ENCODE assay signal across 27 mouse cellular contexts in the genomic region with DNA sequence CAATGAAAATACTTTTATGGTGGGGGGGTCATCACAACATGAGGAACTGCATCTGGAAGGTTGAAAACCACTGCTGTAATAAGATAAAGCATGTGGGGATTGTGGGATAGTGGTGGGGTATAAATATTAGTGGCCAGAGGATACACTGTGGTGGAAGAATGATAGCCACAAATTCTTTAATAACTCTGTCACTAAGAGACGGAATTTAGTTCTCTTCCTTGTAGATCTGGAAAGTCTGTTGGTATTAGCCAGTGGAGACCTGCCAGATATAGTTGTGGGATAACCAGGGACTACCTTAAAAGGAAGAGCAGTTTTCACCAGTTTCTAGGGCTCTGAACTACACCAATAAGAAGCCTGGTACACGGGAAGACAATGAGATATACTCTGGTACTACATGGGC.
"Had no signal": no experiment of that assay in that cellular context is flagged by ENCODE, and none has a peak within 500 bp of the region (broad histone marks: within the 10 kb centered on the region; RNA-seq: fewer than 3 reads in every experiment).

No protein-coding gene starts in this region.

- ATAC-seq: hindbrain, embryonic 16.5 days; inflammation-experienced regulatory T-cells, adult 6 months; intestine, embryonic 15.5 days; intestine, postnatal 0 days had no signal

- H3K4me2 ChIP-seq: heart, embryonic 11.5 days; heart, embryonic 13.5 days; heart, embryonic 15.5 days; hindbrain, embryonic 12.5 days; hindbrain, embryonic 14.5 days; intestine, embryonic 15.5 days; limb, embryonic 12.5 days; liver, embryonic 11.5 days; liver, embryonic 13.5 days; liver, embryonic 15.5 days had no signal

- H3K4me1 ChIP-seq: intestine, embryonic 15.5 days; limb, embryonic 12.5 days; liver, embryonic 13.5 days had no signal

- H3K27ac ChIP-seq: heart, embryonic 13.5 days; heart, embryonic 15.5 days; hindbrain, embryonic 10.5 days; hindbrain, embryonic 12.5 days; hindbrain, embryonic 14.5 days; intestine, embryonic 15.5 days; layer of hippocampus, adult 2 months; limb, embryonic 10.5 days; limb, embryonic 12.5 days; liver, embryonic 13.5 days; liver, embryonic 15.5 days had no signal

- H3K4me3 ChIP-seq: heart, adult 2 months; heart, embryonic 13.5 days; heart, embryonic 15.5 days; hindbrain, embryonic 10.5 days; hindbrain, embryonic 12.5 days; intestine, embryonic 15.5 days; layer of hippocampus, adult 2 months; limb, embryonic 10.5 days; limb, embryonic 12.5 days; liver, embryonic 13.5 days; liver, embryonic 15.5 days had no signal

- H3K36me3 ChIP-seq: heart, embryonic 13.5 days; heart, embryonic 15.5 days; hindbrain, embryonic 10.5 days; hindbrain, embryonic 12.5 days; intestine, embryonic 15.5 days; limb, embryonic 10.5 days; limb, embryonic 12.5 days; liver, embryonic 13.5 days; liver, embryonic 15.5 days had no signal

- H3K9me3 ChIP-seq: heart, embryonic 13.5 days; heart, embryonic 15.5 days; hindbrain, embryonic 10.5 days; hindbrain, embryonic 12.5 days; intestine, embryonic 15.5 days; limb, embryonic 10.5 days; limb, embryonic 12.5 days; liver, embryonic 13.5 days; liver, embryonic 15.5 days had no signal

- DNase-seq: gastrocnemius, postnatal 10 days; heart, adult 2 months; heart, postnatal 4 days; kidney, adult 18-20 months; kidney, adult 8-10 months; kidney, postnatal 10 days; kidney, postnatal 25 days; kidney, postnatal 4 days; layer of hippocampus, adult 9-11 months; layer of hippocampus, postnatal 36 days; liver; liver, embryonic 13.5 days had no signal

- H3K9ac ChIP-seq: heart, embryonic 13.5 days; heart, embryonic 15.5 days; hindbrain, embryonic 12.5 days; hindbrain, embryonic 14.5 days; intestine, embryonic 15.5 days; limb, embryonic 12.5 days; liver, embryonic 13.5 days; liver, embryonic 15.5 days had no signal

- H3K27me3 ChIP-seq: heart, embryonic 13.5 days; heart, embryonic 15.5 days; hindbrain, embryonic 12.5 days; intestine, embryonic 15.5 days; limb, embryonic 12.5 days; liver, embryonic 13.5 days; liver, embryonic 15.5 days had no signal
